Mouse (Mus musculus): ENCODE results near the gene Igfals. TPM values are rescaled to one million over a fixed set of nuclear protein-coding genes. Genes with fewer than 3 reads are reported as not detected.

The Igfals gene
- total RNA-seq, 2 experiments from 2014 or later: not detected

DNA sequence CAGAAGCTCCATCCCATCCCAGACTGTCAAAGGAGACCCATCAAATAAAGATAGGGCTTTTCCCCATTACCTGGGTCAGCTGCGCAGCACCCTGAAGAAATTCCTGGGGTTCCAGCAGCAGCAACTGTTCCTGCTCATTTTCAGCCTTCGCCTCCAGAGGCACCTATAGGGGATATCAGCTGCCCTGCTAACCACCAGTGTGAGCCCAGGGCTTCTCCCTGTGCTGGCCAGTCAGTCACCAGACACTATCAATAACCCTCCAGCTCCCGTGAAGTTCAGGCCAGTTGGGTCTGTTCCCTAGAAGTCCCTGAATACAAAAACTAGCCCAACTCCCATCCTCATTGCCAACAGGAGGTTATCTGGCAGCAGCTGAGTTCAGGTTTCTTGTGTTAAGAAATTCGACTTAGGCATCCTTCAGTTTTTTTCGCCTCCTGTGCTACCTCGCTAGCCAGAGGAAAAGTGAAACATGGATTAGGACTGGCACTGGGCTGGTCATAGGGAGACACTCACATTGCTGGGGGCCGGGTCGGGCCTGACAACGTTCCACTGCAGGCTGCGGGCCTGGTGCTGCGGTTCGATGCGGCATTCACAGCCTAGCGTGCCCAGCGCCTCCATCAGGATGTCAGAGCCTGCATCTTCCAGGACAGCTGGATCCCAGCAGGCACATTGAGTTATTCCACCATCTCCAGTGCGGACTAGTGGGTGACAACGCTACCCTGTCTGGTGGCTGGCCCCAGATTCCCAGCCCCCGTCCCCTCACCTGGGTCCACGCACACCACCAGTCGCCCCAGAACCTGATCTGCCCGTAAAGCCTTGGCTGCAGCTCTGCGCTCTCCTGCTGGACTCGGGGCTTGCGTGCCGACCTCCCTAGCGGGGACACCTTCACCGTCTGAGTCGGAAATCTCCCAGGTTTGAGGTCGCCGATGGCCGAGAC lies 28.5 kb downstream of the Igfals start:
- peak in 1 of 2 experiments; percentile 55 for DNase-seq (ENCODE audit: low spot score in 2 of 2)

GRCm38 (mm10) chr17:24894995-24895547 lies 29.3 kb downstream of the Igfals start, which contains the start of the genes Eme2 and Mrps34:
Gene Eme2 (minus strand): TSS chr17:24895087.
Gene Mrps34 (plus strand): TSS chr17:24895116.
- peak; percentile 80 to 83 for DNase-seq (ENCODE audit: low spot score in 2 of 2)

- DNase-seq (ENCODE audit: low spot score in 2 of 2): no peak
Measured at GRCm38 (mm10) chr17:24895571-24896240, 29.9 kb downstream of the Igfals start.

- peak; percentile 68 to 79 for DNase-seq (ENCODE audit: low spot score in 2 of 2)
Measured at GRCm38 (mm10) chr17:24896241-24896992, 30.6 kb downstream of the Igfals start, which contains the start of gene Nme3. Gene Nme3 (plus strand): TSS chr17:24896500.

DNA sequence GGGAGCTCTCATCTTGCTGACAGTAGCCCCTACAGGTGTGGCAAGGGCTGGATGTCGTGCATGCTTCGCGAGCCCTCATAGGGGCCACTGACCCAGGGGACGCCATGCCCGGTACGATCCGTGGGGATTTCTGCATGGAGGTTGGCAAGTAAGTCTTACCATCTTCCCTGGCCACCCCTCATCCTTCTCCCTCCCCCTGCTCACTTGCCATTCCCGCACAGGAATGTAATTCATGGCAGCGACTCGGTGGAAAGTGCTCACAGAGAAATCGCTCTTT lies 31.1 kb downstream of the Igfals start:
- no peak for DNase-seq (ENCODE audit: low spot score in 2 of 2)

DNA sequence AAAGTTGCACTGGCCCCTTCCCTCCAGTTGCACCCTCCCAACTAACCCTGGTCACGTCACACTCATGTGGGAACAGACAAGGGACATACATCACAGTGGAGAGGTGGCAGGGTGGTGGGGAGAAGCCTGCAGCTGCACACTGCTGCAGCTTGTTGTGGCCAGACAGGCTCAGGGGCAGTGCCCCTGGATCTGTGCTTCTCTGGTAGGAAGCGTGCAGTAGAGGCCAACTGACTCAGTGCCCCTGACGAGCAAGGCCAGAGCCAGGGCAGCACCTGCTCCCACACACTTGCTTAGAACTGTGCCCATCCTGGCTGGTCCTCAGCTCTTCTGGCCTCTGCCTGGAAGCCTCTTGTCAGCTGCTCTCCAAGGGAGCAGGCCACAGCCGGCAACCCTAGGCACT lies 31.8 kb downstream of the Igfals start:
- DNase-seq (ENCODE audit: low spot score in 2 of 2): no peak

- DNase-seq (ENCODE audit: low spot score in 2 of 2): no peak
Measured at GRCm38 (mm10) chr17:24898041-24898854, 32.5 kb downstream of the Igfals start.

GRCm38 (mm10) chr17:24899153-24899552 lies 33.4 kb downstream of the Igfals start:
- no peak for DNase-seq (ENCODE audit: low spot score in 2 of 2)

DNA sequence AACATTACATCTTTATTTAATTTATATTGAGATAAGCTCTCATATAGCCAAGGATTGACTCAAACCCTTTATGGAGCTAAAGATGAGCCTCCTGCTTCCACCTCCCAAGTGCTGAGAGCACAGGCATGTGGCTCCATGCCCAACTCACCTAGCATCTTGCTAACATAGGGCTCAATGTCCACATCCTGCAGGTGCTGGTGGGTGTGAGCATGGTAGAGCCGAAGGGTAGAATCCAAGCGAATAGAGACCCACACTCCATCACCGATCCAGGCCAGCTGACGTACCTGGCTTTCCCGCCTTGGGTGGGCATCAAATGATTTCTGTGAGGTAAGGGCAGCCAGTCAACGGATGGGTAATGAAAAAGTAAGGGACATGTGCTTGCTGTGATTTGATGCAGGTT lies 34.2 kb downstream of the Igfals start:
- no peak for DNase-seq (ENCODE audit: low spot score in 2 of 2)

- DNase-seq (ENCODE audit: low spot score in 2 of 2): no peak
Measured at GRCm38 (mm10) chr17:24902124-24902523, 36.3 kb downstream of the Igfals start.

DNA sequence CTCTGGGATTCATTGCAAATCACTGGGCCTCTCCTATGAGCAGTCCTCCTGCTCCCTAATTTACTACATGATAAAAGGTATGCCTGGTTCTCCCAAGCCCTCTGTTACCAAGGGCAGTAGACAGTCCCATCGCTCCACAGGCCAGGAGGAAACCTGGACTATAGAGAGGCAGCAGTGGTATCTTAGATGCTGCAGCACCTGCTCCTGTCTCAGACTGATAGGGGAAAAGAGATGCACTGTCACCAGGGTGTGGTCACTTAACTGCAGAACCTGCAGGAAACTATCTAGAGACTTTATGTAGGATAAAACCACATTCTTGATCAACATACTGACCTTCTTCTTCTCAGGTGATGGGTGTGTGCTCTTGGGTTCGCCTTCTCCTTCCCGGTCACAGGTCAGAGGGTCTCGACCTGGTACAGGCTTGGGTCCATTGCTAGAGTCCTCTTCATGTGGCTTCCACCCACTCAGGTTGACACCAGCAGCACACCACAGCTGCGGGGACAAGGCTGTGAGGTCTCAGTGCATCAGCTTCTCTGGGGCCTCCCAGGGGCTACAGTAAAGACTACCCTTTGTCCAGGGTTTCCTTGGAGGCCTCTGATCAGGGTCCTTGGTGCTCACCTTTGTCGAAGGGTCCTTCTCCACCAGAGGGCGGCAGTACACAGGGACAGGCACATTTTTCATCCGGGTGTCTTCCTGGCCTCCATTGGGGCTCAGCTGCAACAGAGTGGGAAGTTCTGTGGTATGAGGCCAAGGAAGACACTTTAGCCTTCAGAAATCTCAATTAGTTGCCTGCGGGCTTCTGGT lies 37.1 kb downstream of the Igfals start:
- no peak for DNase-seq (ENCODE audit: low spot score in 2 of 2)

GRCm38 (mm10) chr17:24903767-24904166 lies 38.0 kb downstream of the Igfals start:
- DNase-seq (ENCODE audit: low spot score in 2 of 2): no peak

GRCm38 (mm10) chr17:24907591-24907990 lies 41.8 kb downstream of the Igfals start:
- no peak for DNase-seq (ENCODE audit: low spot score in 2 of 2)

DNA sequence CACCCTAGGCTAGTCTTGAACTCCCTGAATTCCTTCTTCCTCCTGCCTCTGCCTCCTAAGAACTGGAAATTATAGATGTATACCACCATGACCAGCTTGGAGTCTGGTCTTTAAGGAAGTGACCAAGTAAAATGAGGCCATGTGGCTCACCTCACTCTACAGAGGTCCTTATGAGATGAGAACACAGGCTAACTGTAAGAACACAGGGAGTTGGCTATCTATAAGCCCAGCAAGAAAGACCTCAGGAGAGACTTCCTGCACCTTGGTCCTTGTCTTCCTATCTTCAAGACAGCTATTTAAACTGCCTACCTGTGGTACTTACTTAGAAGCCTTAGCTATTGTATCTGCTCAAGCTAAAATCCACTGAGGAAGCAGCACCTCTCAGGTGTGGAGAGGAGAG lies 48.2 kb downstream of the Igfals start:
- no peak for DNase-seq (ENCODE audit: low spot score in 2 of 2)

DNA sequence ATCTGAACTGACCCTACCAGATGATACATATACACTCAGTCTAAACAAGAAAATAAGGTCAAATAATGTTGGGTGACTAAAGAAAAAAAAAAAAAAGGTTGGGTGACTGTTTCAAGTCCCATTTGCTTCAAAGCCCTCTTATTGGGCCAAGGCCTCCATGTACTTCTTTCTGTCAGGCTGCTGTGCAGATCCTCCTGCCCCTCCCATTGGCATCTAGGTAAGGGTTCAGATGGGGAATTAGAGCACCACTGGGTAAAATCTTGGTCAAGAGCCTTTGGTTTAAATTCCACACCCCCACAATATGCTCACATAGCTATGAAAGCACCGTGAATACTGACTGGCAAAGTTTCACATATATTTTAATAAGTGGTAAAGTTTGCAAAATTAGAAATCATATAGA lies 57.4 kb downstream of the Igfals start:
- DNase-seq (ENCODE audit: low spot score in 2 of 2): no peak

DNA sequence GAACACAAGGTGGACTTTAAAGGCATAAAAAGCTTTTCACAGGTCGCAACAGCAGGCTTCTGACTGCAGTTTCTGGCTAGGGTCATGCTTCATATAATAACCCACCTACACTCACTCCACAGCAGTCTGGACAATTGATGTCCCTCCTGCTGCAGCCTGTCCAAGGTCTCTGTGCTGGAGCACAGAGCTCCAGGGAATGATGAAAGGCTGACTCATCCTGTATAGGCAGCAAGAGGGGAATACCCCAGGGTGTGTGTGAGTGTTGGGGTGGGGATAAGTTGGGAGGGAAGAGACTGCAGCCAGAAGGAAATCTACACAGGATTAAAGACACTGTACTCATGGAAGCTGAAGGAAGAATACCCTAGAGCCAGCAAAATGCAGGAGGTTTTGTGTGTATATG lies 63.7 kb downstream of the Igfals start:
- DNase-seq (ENCODE audit: low spot score in 2 of 2): no peak
